Mouse (Mus musculus) layer of hippocampus, adult 9-11 months (tissue): ENCODE data around the gene Slc35e3.
"Not testable (repeated sequence)": the region's sequence is repeated elsewhere in the genome, so short reads cannot be mapped to it uniquely, and the experiment has no call there.

Experiments used
- DNase-seq: peaks from one replicate; pipeline ENCODE4 v3.0.0; 2022

Slc35e3 gene

GRCm38 (mm10) chr10:117761551-117761950, 15.4 kb upstream of the Slc35e3 start:
- no peak for DNase-seq

DNA sequence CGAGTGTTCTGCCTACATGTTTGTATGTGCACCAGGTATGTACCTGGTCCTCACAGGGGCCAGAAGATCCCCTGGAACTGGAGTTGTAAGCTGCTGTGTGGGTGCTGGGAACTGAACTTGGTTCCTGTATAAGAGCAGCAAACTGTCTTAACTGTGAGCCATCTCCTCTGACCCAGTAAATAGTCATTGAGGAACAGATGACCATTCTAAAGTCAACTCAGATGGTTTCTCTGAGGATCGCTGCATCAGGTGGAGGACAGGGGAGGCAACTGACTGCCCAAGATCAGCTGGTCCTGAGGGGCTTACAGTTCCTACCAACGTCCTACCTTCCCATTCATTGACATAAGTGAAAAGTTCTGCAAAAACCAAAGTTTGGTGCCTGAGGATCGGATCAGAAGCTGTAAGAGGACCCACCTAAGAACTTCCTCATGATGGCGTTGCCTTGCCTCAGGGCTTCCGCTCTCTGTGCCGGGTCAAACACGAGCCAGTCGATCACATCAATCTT, 14.7 kb upstream of the Slc35e3 start:
- no peak for DNase-seq

GRCm38 (mm10) chr10:117759844-117760630, 13.9 kb upstream of the Slc35e3 start:
- no peak for DNase-seq

GRCm38 (mm10) chr10:117758749-117759727, 12.9 kb upstream of the Slc35e3 start:
- no peak for DNase-seq

GRCm38 (mm10) chr10:117758344-117758743, 12.2 kb upstream of the Slc35e3 start:
- DNase-seq, result not testable (repeated sequence)

DNA sequence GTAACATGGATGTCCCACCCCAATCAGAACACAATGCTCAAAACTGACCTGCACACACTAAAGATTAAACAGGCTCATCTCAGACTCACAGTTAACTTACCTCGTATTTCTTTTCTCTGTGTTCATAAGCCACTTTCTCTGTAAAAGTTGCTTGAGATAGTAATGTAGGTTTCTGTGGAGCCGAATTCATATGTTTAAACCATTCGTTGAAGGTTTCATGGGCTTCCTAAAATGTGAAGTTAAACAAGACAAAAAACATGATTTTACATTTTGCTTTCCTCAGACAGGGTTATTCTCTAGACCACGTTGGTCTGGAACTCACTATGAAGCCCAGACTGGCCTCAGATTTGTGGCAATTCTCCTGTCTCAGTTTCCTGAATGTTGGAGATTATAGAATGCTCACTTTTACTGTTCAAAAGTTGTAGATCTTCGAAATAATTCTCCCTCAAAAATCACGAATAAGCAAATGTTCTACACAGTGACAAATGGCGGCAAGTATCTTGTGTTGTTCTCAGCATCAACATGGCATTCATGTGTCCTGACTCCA, 11.7 kb upstream of the Slc35e3 start:
- no peak for DNase-seq

- no peak for DNase-seq
Observed at GRCm38 (mm10) chr10:117757259-117757658, 11.1 kb upstream of the Slc35e3 start.

DNA sequence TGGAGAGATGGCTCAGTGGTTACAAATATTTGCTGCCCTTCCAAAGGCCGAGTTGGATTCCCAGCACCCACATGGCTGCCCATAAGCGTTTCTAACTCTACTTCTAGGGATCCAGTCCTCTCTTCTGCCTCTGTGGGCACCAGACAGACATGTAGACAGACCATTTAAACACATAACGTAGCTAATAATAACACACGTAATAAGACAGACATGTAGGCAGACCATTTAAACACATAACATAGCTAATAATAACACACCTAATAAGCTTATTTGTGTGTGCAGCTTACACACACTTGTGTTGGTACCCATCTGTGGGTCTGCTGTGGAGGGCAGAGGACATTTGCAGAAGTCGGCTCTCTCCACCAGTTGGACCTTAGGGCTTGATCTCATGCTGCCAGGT, 10.6 kb upstream of the Slc35e3 start:
- DNase-seq, result no peak

DNA sequence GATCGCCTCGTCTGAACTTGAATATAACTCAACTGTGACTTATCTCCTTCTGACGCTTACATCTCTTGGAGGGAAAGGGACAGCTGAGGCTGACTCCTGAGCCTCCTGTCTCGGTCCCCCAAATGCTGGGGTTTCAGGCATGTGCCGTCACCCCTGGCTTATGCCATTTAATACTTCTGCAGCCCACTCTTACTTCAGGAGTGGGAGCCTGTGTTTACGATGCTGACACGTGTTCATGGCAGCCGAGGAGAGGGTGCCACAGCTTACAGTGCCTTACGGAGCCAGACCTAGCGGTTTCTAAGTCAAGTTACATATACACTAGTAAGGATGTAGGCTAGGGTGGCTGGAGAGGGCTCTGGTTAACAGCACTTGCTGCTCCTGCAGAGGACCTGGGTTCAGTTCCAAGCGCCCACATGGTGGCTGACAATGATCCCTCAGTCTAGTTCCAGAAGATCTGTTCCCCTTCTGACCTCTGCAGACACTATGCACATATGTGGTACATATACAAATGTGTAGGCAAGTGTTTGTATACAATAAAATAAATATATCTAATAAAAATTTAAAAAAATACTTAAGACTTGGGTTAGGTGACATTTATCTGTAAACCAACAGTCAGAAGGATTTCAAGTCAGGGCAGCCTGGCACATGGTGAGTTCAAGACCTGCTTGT, 9.8 kb upstream of the Slc35e3 start:
- DNase-seq, result no peak

- DNase-seq, result no peak
Observed at GRCm38 (mm10) chr10:117755086-117755798, 9.1 kb upstream of the Slc35e3 start.

GRCm38 (mm10) chr10:117754609-117754940, 8.4 kb upstream of the Slc35e3 start:
- DNase-seq, result no peak

GRCm38 (mm10) chr10:117753711-117754608, 7.8 kb upstream of the Slc35e3 start:
- DNase-seq, result no peak

DNA sequence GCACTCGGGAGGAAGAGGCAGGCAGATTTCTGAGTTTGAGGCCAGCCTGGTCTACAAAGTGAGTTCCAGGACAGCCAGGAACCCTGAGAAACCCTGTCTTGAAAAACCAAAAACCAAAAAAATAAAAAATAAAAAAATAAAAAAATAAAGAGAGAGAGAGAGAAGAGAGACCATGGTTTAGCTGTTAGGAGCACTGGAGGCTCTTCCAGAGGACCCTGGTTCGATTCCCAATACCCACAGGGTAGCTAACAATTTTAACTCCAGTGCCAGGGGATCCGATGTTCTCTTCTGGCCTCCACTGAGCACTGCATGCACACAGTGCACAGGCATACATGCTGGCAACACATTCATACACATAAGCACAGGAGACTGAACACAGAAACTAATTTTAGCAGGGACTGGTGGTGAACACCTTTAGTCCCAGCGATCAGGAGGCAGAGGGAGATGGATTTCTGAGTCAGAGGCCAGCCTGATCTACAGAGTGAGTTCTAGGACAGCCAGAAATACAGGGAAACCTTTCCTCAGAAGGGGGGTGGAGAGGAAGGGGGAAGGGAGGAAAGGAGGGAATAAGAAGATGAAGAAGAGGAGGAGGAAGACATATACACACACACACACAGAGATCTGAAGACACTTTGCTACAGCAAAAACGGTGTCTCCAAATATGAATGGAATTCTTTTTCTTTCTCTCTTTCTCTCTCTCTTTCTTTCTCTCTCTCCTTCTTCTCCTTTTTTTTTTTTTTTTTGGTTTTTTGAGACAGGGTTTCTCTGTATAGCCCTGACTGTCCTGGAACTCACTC, 6.9 kb upstream of the Slc35e3 start:
- DNase-seq, result no peak

DNA sequence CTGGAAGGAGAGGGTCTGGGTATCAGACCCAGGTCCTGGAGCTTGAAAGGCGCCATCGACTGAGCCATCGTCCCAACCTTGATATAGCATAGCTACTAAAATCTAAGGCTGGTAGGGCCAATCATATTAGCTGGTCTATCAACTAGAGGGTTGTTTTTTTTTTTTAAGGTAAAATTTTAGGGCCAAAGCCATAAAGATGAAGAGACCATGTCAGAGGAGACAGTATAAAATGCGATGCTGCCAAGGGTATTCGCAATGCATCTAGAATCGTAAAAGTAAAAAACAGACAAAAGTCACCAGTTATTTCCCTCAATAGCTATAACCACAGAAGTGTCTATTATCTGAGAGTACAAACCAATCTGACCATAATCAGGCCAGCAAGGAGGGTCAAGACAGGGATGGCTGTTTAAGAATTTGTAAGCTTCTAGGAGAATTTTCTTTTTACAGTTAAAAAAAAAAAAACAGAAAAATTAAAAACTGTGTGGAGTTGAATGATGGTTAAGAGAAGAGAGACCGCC, 6.2 kb upstream of the Slc35e3 start:
- DNase-seq, result no peak

- no peak for DNase-seq
Observed at GRCm38 (mm10) chr10:117751744-117752143, 5.6 kb upstream of the Slc35e3 start.

DNA sequence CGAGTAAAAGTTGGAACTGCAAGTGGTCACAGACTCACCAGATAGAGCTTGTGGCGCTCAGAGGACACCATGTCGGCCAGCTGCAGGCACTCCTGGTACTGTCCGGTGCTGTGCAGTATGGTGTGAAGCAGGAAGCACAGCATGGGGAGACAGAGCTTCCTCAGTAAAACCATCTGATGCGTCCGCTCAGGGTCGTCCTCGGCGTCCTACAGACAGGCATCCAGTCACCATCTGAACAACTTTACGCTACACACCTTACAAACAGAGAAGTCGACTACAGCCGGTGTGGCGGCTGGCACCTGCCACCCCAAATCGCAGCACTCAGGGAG, 5.1 kb upstream of the Slc35e3 start:
- DNase-seq, result no peak

- no peak for DNase-seq
Observed at GRCm38 (mm10) chr10:117750529-117751281, 4.5 kb upstream of the Slc35e3 start.

DNA sequence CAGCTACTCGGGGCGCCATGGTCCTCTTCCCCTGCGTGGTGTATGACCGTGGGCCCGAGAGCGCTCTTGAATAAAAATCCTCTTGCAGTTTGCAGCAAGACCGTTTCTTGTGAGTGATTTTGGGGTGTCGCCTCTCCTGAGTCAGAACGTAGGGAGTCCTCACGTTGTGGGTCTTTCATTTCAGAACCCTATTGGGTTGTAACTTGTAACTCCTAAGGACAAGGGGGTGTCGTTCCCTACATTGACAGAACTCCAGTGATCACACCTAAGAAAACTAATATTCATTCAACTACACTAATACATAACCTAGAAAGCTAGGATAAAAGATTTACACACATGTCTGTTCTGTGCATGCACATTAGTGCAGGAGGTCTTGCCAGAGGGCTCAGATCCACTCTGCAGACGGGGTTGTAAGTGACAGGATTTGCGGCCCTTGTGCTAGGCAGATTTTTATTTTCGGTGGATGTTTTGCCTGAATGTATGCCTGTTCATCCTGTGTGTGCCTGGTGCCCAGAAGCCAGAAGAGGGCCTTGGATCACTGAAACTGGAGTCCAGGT, 3.7 kb upstream of the Slc35e3 start:
- DNase-seq, result no peak

GRCm38 (mm10) chr10:117749050-117749686, 3.0 kb upstream of the Slc35e3 start:
- DNase-seq, result no peak
